Mouse (Mus musculus): ENCODE results near the gene Cxcr4.

- TF ChIP-seq USF2 (IDR thresholded peaks at IDR 0.05; ENCODE audit: borderline replicate concordance in 1 of 2, insufficient read depth in 1 of 2, low read depth in 1 of 2, low read length in 2 of 2) (no peak), USF1 (IDR thresholded peaks at IDR 0.05; ENCODE audit: low read depth, low read length) (no peak), MAZ (IDR thresholded peaks at IDR 0.05; ENCODE audit: low read depth, low read length) (no peak), POLR2A (IDR thresholded peaks at IDR 0.05; ENCODE audit: control insufficient read depth in 1 of 2, insufficient read depth in 1 of 2, low read depth in 1 of 2, low read length in 2 of 2, poor library complexity in 1 of 2) (no peak), CHD1 (IDR thresholded peaks at IDR 0.05; ENCODE audit: low read depth, low read length) (no peak), ETS1 (IDR thresholded peaks at IDR 0.05; ENCODE audit: low read depth, low read length) (no peak), TBP (IDR thresholded peaks at IDR 0.05; ENCODE audit: low read depth, low read length) (no peak), CTCF (IDR thresholded peaks at IDR 0.05 in 2 of 3, conservative IDR thresholded peaks at IDR 0.05 in 1 of 3; ENCODE audit: control insufficient read depth in 1 of 3, insufficient read depth in 1 of 3, low read depth in 2 of 3, low read length in 3 of 3, poor library complexity in 1 of 3, severe bottlenecking in 1 of 3) (no peak)
Observed at GRCm38 (mm10) chr1:128592961-128593501, 938 bp upstream of the Cxcr4 start.

Data from MEL (cell line).